Mouse (Mus musculus) gastrocnemius, adult 2 months (tissue): ENCODE measurements around the gene Ahnak2. TPM values are rescaled to one million over a fixed set of nuclear protein-coding genes. Genes with fewer than 3 reads are reported as not detected.

Experiments used
- DNase-seq: peaks from one replicate; pipeline ENCODE4 v3.0.0; 2022
- H3K27ac ChIP-seq: fragments of 200-600 bp; 2 replicates; pipeline ENCODE4 v1.8.1; 2022; ENCODE audit warnings: mild to moderate bottlenecking
- H3K4me3 ChIP-seq: fragments of 200-600 bp; 2 replicates; pipeline ENCODE4 v1.8.1; 2022; ENCODE audit warnings: mild to moderate bottlenecking, moderate library complexity
- CTCF ChIP-seq: fragments of 200-600 bp; IDR thresholded peaks from 2 replicates; pipeline ENCODE4 v1.8.1; 2022; ENCODE audit warnings: antibody characterized with exemption, mild to moderate bottlenecking, moderate library complexity
- intact Hi-C: fragments of 180-260 bp; cut with DNase I; formaldehyde crosslinking; loops from one replicate; pipeline ENCODE4 v1.15.1; 2025
- total RNA-seq, 2 experiments: library from RNA; stranded (reverse); gene quantifications; 2 replicates each; pipeline ENCODE4 v1.2.3; 2021

The Ahnak2 gene
- total RNA-seq, 2 experiments from 2014 or later = 5.0 to 8.5 TPM

DNA sequence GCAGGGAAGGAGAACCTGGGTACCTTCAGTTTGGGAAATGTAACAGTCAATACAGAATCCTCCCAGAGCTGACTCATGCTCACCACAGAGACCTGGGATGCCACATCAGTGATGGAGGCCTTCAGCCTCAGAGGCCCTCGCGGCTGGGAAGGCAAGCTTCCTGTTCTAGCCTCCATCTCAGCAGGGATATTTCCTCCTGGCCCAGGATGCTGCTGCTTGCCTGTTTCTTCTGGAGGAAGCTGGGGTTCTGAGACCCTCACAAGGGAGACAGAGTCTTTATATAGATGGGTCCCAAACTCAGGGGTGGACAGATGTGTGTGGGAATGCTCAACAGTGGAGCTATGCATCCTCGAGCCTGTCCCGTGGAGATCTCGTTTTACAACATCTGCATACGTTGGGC, 28.4 kb downstream of the Ahnak2 start:
- TF ChIP-seq CTCF = no peak
- intact Hi-C loops = no loop called here

DNA sequence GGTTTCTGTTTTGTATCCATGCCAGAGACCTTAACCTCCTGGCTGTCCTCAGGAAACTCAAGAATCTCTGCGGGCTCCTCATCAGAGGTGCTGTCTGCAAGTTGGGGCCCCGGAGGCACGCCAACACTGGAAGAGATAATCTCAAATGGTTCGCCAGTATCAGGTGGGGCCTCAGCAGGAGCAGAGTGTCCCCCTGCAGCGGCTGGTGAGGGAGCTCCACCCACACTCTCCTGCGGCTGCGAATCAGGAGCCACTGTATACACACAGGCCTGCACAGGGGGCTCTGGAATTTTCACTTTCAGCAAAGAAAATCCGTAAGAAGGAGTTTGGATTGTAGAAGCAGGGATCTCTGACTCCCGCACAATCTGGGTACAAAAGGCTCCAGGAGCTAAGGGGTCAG, 29.1 kb downstream of the Ahnak2 start:
- TF ChIP-seq CTCF = no peak
- Histone ChIP-seq H3K4me3 (no peak overlapping the region), H3K27ac (no peak overlapping the region)
- intact Hi-C loops = no loop called here
- no peak for DNase-seq

More for the DNA sequence above, 28.4 kb downstream of the Ahnak2 start:
- Histone ChIP-seq H3K4me3 (no peak overlapping the region), H3K27ac (no peak overlapping the region)
- no peak for DNase-seq

DNA sequence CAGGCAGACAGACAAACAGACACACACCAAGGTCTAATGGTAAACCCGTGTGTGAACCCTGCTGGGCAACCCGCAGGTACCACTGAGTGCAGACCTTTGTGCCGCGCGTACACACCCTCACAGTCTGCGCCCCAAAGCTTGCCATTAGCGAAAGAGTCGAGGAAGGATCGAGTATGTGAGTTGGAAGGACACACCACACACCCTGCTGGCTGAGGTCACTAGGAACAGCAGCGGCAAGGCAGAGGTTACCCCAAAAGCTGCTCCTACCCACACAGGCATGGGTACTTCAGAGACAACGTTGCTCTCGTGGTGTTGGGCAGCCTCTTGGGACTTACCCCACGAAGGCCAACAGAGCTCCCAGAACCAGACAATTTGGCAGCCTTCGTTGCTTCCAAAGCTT, 30.2 kb downstream of the Ahnak2 start:
- no peak overlapping the region for H3K27ac ChIP-seq
- H3K4me3 ChIP-seq = no peak overlapping the region
- no peak for DNase-seq
- no peak for TF ChIP-seq CTCF
- intact Hi-C loops = no loop called here

DNA sequence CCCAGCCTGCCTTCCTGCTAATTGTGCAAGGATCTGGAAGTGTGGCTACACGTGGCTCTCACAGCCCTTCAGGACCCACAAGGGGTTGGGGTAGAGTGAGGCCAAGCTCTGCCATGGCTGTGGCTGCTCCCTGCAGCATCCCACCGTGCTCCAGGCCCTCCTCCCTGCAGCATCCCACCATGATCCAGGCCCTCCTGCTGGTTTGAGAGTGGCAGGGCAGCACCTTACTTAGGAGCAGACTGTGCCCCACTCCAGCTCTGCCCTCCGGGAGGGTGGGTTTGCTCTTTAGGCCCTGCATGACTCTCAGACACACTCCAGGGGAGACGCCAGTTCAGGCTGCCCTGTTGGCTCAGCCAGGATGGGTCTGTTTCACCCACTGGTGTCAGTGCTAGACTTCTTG, 32.1 kb downstream of the Ahnak2 start:
- no peak overlapping the region for H3K27ac ChIP-seq
- H3K4me3 ChIP-seq = no peak overlapping the region
- no peak for DNase-seq
- TF ChIP-seq CTCF = no peak
- intact Hi-C loops = no loop called here

GRCm38 (mm10) chr12:112769751-112770150, 32.7 kb downstream of the Ahnak2 start:
- no peak for DNase-seq
- TF ChIP-seq CTCF = no peak
- intact Hi-C loops = no loop called here
- Histone ChIP-seq H3K27ac (no peak overlapping the region), H3K4me3 (no peak overlapping the region)

DNA sequence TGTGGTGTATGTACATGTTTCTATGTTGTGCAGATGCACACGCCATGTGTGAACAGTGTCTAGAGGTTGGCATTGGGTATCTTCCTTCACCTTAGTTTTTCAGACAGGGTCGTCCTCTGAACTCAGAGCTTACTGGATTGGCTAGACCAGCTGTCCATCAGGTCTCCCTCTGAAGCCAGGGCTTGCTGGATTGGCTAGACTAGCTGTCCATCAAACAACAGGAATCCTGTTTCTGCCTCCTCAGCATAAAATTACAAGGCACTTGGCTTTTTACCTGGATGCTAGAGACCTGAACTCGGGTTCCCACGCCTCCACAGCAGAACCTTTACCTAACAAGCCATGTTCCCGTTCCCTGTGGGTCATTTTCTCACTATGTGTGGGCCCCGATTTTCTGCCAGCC, 33.4 kb downstream of the Ahnak2 start:
- intact Hi-C loops = no loop called here
- Histone ChIP-seq H3K4me3 (no peak overlapping the region), H3K27ac (no peak overlapping the region)
- TF ChIP-seq CTCF = no peak
- DNase-seq = no peak

DNA sequence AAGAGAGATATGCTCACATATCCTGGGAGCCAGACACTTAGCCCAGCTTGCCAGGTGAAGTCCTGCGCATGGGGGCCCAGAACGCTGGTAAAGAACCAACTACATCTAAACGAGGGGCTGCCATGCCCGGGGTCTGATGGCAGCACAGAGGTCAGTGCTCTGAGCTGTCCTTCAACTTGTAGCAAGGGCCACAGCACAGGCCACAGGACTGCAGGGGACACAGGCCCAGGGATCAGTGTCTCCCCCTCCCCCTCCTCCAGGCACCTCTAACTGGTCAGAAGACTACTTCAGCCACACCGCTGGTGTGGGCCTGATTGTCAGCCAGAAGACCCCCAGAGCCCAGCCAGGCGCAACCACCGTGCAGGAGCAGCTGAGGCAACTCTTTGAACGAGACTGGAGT, 34.3 kb downstream of the Ahnak2 start:
- DNase-seq = no peak
- no peak for TF ChIP-seq CTCF
- no peak overlapping the region for H3K4me3 ChIP-seq
- intact Hi-C loops = no loop called here
- H3K27ac ChIP-seq = no peak overlapping the region

DNA sequence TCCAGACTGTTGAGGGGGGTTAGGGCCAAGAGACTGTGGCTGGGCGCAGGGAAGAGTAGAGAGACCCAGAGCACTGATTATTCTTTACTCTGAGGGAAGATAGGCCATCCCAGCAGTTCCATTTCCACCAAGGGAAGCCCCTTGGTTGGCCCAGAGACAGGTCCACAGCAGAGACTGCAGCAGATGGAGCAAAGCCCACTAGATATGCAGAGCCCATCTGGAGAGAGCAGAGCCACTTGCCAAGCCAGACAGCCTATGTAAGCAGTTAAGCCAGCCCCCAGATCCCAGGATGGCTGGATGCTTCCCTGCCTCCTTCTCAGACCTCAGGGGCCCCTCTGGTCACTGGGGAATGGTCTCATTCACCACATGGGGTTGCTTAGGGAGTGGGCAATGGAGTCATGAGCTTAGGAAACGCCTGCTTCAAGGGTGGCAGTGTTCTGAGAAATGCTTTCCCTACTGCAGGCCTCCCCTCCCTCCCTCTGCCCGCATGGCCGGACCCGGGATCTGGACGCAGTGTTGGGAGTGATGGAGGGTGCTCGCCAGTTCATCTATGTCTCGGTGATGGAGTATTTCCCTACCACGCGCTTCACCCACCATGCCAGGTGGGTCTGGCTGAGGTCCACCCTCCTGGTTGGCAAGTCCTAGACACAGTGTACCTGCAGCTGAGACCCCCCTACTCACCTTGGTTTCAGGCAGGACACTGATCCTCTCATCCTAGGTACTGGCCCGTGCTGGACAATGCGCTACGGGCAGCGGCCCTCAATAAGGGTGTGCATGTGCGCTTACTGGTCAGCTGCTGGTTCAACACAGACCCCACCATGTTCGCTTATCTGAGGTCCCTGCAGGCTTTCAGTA, 35.2 kb downstream of the Ahnak2 start:
- Histone ChIP-seq H3K4me3 (no peak overlapping the region), H3K27ac (no peak overlapping the region)
- no peak for DNase-seq
- no peak for TF ChIP-seq CTCF
- intact Hi-C loops = no loop called here

DNA sequence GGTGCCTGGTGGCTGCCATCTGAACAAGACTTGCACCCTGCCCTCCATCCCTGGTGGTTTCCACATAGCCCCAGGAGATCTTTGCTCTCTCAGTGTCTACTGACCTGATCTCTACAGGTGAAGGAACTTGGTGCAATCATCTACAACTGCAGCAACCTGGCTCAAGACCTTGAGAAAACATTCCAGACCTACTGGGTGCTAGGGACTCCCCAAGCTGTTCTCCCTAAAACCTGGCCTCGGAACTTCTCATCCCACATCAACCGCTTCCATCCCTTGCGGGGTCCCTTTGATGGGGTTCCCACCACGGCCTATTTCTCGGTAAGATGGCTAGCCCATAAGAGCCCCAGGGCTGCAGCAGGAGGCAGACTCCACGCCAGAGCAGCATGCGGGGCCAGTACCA, 35.9 kb downstream of the Ahnak2 start:
- no peak for DNase-seq
- Histone ChIP-seq H3K27ac (no peak overlapping the region), H3K4me3 (no peak overlapping the region)
- intact Hi-C loops = no loop called here
- no peak for TF ChIP-seq CTCF

DNA sequence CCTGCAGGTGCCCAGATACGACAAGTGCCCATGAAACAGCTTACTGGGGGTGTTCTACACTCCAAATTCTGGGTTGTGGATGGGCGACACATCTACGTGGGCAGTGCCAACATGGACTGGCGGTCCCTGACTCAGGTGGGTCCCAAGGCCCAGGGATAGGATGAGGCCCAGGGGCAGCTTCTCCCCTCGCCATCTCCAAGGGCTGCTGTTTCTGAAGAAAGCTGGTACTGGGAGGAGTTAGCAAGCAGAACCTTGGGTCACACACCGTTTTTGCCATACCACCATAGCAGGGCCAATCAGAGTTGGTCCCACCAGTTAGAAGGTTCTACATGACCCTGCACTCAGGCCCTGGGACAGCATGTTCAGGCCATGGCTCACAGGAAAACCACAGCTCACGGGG, 37.5 kb downstream of the Ahnak2 start:
- no peak overlapping the region for H3K4me3 ChIP-seq
- no peak for DNase-seq
- no peak overlapping the region for H3K27ac ChIP-seq
- intact Hi-C loops = no loop called here
- no peak for TF ChIP-seq CTCF

GRCm38 (mm10) chr12:112764141-112764540, 38.3 kb downstream of the Ahnak2 start:
- no peak overlapping the region for H3K4me3 ChIP-seq
- no peak for TF ChIP-seq CTCF
- no peak overlapping the region for H3K27ac ChIP-seq
- no peak for DNase-seq
- intact Hi-C loops = no loop called here

GRCm38 (mm10) chr12:112763176-112763575, 39.3 kb downstream of the Ahnak2 start:
- no peak for DNase-seq
- TF ChIP-seq CTCF = no peak
- intact Hi-C loops = no loop called here
- no peak overlapping the region for H3K4me3 ChIP-seq
- H3K27ac ChIP-seq = no peak overlapping the region

GRCm38 (mm10) chr12:112762018-112762417, 40.4 kb downstream of the Ahnak2 start:
- peak overlapping the region; percentile 16; the same call in 1 of the 2 replicates for H3K27ac ChIP-seq
- TF ChIP-seq CTCF = no peak
- H3K4me3 ChIP-seq = peak overlapping the region; percentile 49
- intact Hi-C loops = no loop called here
- DNase-seq = no peak

GRCm38 (mm10) chr12:112761411-112761810, 41.0 kb downstream of the Ahnak2 start:
- H3K4me3 ChIP-seq = peak overlapping the region; percentile 49
- no peak for DNase-seq
- intact Hi-C loops = no loop called here

More at GRCm38 (mm10) chr12:112761411-112761810, 41.0 kb downstream of the Ahnak2 start:
- TF ChIP-seq CTCF = no peak
- H3K27ac ChIP-seq = peak overlapping the region; percentile 16; the same call in 1 of the 2 replicates
